Mouse (Mus musculus) adrenal gland, postnatal 36 days (tissue): ENCODE measurements around the gene Olfr617. TPM values are rescaled to one million over a fixed set of nuclear protein-coding genes. Genes with fewer than 3 reads are reported as not detected.
"Not testable (repeated sequence)": the region's sequence is repeated elsewhere in the genome, so short reads cannot be mapped to it uniquely, and the experiment has no call there.

Source experiments
- DNase-seq, 2 experiments: peaks; one replicate each; pipeline ENCODE4 v3.0.0; 2021; ENCODE audit warnings: mixed read lengths in 1 of 2
- long read RNA-seq, 2 experiments: library from polyadenylated mRNA; stranded (forward); transcript quantifications; one replicate each; pipeline ENCODE4 v2.0.0; 2021; ENCODE audit warnings: borderline sequencing depth in 2 of 2
- microRNA-seq: library from miRNA; unstranded; fragments of <30 nt; microRNA quantifications from one replicate; pipeline ENCODE4 v1.2.0, GENCODE M21; 2021
- total RNA-seq, 2 experiments: library from RNA; stranded (reverse); gene quantifications; 2 replicates each; pipeline ENCODE4 v1.2.3; 2021

The Olfr617 gene
- total RNA-seq = not detected
- long read RNA-seq, experiment 1 = 0 reads
- long read RNA-seq, experiment 2 = 0 reads

- no peak for DNase-seq
These were observed at the start of gene Olfr617 for GRCm38 (mm10) chr7:103572761-103573160. TSS of gene Olfr617 (plus strand) at chr7:103573061.

GRCm38 (mm10) chr7:103542617-103543016 is 30.2 kb upstream of the Olfr617 start, which contains the start of gene Olfr612:
TSS of gene Olfr612 (minus strand) at chr7:103542717.
- not testable (repeated sequence) for DNase-seq

- DNase-seq = no peak
These were observed 25.1 kb upstream of the Olfr617 start, which contains the start of gene Olfr613 for GRCm38 (mm10) chr7:103547774-103548173. TSS of gene Olfr613 (plus strand) at chr7:103548074.

- no peak for DNase-seq
These were observed 17.1 kb upstream of the Olfr617 start, which contains the start of gene Olfr615 for GRCm38 (mm10) chr7:103555779-103556178. TSS of gene Olfr615 (plus strand) at chr7:103556079.

- no peak for DNase-seq
These were observed 3.8 kb upstream of the Olfr617 start, which contains the start of gene Olfr616 for GRCm38 (mm10) chr7:103569043-103569442. TSS of gene Olfr616 (minus strand) at chr7:103569143.

- DNase-seq = no peak
These were observed 16.9 kb downstream of the Olfr617 start, which contains the start of gene Olfr618 for GRCm38 (mm10) chr7:103589803-103590202. TSS of gene Olfr618 (plus strand) at chr7:103590103.

- DNase-seq = no peak
These were observed 27.4 kb downstream of the Olfr617 start, which contains the start of gene Olfr619 for GRCm38 (mm10) chr7:103600275-103600674. TSS of gene Olfr619 (plus strand) at chr7:103600575.

- DNase-seq = no peak
These were observed 34.6 kb downstream of the Olfr617 start for GRCm38 (mm10) chr7:103607425-103607824.

GRCm38 (mm10) chr7:103612434-103612833 is 39.6 kb downstream of the Olfr617 start, which contains the start of gene Olfr620:
TSS of gene Olfr620 (minus strand) at chr7:103612534.
- no peak for DNase-seq

Small RNA genes within 50 kb of the gene (microRNA-seq; reads per million reads assigned to microRNA genes)
- not detected for gene Gm26506

Other genes starting within 250 kb of the Olfr617 start
- gene Olfr598, start 249.5 kb upstream of the Olfr617 start, total RNA-seq = not detected
- not detected for gene Olfr599, start 237.1 kb upstream of the Olfr617 start, total RNA-seq
- gene Olfr600, start 223.4 kb upstream of the Olfr617 start, total RNA-seq = not detected
- not detected for gene Olfr601, start 210.4 kb upstream of the Olfr617 start, total RNA-seq
- gene Olfr603, start 186.9 kb upstream of the Olfr617 start, total RNA-seq = not detected
- gene Usp17lc, start 158.0 kb upstream of the Olfr617 start, total RNA-seq = not detected
- gene Olfr605, start 127.6 kb upstream of the Olfr617 start, total RNA-seq = not detected
- gene Olfr606, start 124.0 kb upstream of the Olfr617 start, total RNA-seq = not detected
- gene Olfr607, start 108.9 kb upstream of the Olfr617 start, total RNA-seq = not detected
- not detected for gene Olfr608, start 103.2 kb upstream of the Olfr617 start, total RNA-seq
- not detected for gene Olfr609, start 75.0 kb upstream of the Olfr617 start, total RNA-seq
- gene Olfr610, start 60.9 kb upstream of the Olfr617 start, total RNA-seq = not detected
- gene Olfr611, start 52.2 kb upstream of the Olfr617 start, total RNA-seq = not detected
- not detected for gene Olfr612, start 30.3 kb upstream of the Olfr617 start, total RNA-seq
- gene Olfr613, start 25.0 kb upstream of the Olfr617 start, total RNA-seq = not detected
- gene Olfr615, start 17.0 kb upstream of the Olfr617 start, total RNA-seq = not detected
- not detected for gene Olfr616, start 3.9 kb upstream of the Olfr617 start, total RNA-seq
- gene Olfr618, start 17.0 kb downstream of the Olfr617 start, total RNA-seq = not detected
- not detected for gene Olfr619, start 27.5 kb downstream of the Olfr617 start, total RNA-seq
- gene Olfr620, start 39.5 kb downstream of the Olfr617 start, total RNA-seq = not detected
- not detected for gene Olfr622, start 69.6 kb downstream of the Olfr617 start, total RNA-seq
- gene Olfr623, start 90.6 kb downstream of the Olfr617 start, total RNA-seq = not detected
- not detected for gene Olfr624, start 98.1 kb downstream of the Olfr617 start, total RNA-seq
- gene Olfr625-ps1, start 109.7 kb downstream of the Olfr617 start, total RNA-seq = not detected
- gene Olfr243, start 141.6 kb downstream of the Olfr617 start, total RNA-seq = not detected
- gene Olfr628, start 157.3 kb downstream of the Olfr617 start, total RNA-seq = not detected
- gene Olfr629, start 171.9 kb downstream of the Olfr617 start, total RNA-seq = not detected
- not detected for gene Olfr630, start 184.3 kb downstream of the Olfr617 start, total RNA-seq
- not detected for gene Olfr69, start 198.5 kb downstream of the Olfr617 start, total RNA-seq
- gene Olfr68, start 206.6 kb downstream of the Olfr617 start, total RNA-seq = not detected
- gene Olfr67, start 218.8 kb downstream of the Olfr617 start, total RNA-seq = not detected
- gene Hbb-bt, start 240.9 kb downstream of the Olfr617 start, total RNA-seq = 100 to 1,000 TPM; 243 to 471 TPM